Mouse (Mus musculus): ENCODE measurements around the gene Phtf2. TPM values are rescaled to one million over a fixed set of nuclear protein-coding genes. Genes with fewer than 3 reads are reported as not detected.

The Phtf2 gene
- polyA plus RNA-seq, 1 experiment: 2.3 TPM

- TF ChIP-seq CTCF (IDR thresholded peaks at IDR 0.05; ENCODE audit: extremely low read depth, insufficient read depth, insufficient read length, insufficient replicate concordance) (no peak), POLR2A (IDR thresholded peaks at IDR 0.05; ENCODE audit: low read depth, low read length) (no peak)
- no peak for DNase-seq (ENCODE audit: low read depth in 1 of 2, low spot score in 2 of 2)
- no peak overlapping the region for H3K4me3 ChIP-seq (ENCODE audit: extremely low read depth, insufficient read depth, insufficient read length)
- no peaks in the 10 kb centered on the region for H3K4me1 ChIP-seq (ENCODE audit: control insufficient read depth, insufficient read depth, insufficient read length)
- WGBS: 85% methylated on average over 5 of the region's 5 CpGs
- no peaks in the 10 kb centered on the region for H3K27me3 ChIP-seq (ENCODE audit: control insufficient read depth, insufficient read depth, low read length)
- H3K36me3 ChIP-seq (ENCODE audit: control insufficient read depth, insufficient read depth, low read length): no peaks in the 10 kb centered on the region
- H3K27ac ChIP-seq (ENCODE audit: insufficient read depth, low read length): no peak overlapping the region
Observed at GRCm38 (mm10) chr5:20753963-20754362, 128.0 kb downstream of the Phtf2 start.

- WGBS: 85% methylated on average over 2 of the region's 2 CpGs
- no peak for DNase-seq (ENCODE audit: low read depth in 1 of 2, low spot score in 2 of 2)
- H3K4me1 ChIP-seq (ENCODE audit: control insufficient read depth, insufficient read depth, insufficient read length): no peaks in the 10 kb centered on the region
- no peak overlapping the region for H3K4me3 ChIP-seq (ENCODE audit: extremely low read depth, insufficient read depth, insufficient read length)
- TF ChIP-seq CTCF (IDR thresholded peaks at IDR 0.05; ENCODE audit: extremely low read depth, insufficient read depth, insufficient read length, insufficient replicate concordance) (no peak), POLR2A (IDR thresholded peaks at IDR 0.05; ENCODE audit: low read depth, low read length) (no peak)
- no peaks in the 10 kb centered on the region for H3K36me3 ChIP-seq (ENCODE audit: control insufficient read depth, insufficient read depth, low read length)
- H3K27me3 ChIP-seq (ENCODE audit: control insufficient read depth, insufficient read depth, low read length): no peaks in the 10 kb centered on the region
- no peak overlapping the region for H3K27ac ChIP-seq (ENCODE audit: insufficient read depth, low read length)
Observed at GRCm38 (mm10) chr5:20753096-20753495, 128.8 kb downstream of the Phtf2 start.

GRCm38 (mm10) chr5:20751696-20752095 lies 130.2 kb downstream of the Phtf2 start:
- 92% methylated on average over 7 of the region's 7 CpGs for WGBS
- H3K4me3 ChIP-seq (ENCODE audit: extremely low read depth, insufficient read depth, insufficient read length): no peak overlapping the region
- H3K27me3 ChIP-seq (ENCODE audit: control insufficient read depth, insufficient read depth, low read length): no peaks in the 10 kb centered on the region
- TF ChIP-seq POLR2A (IDR thresholded peaks at IDR 0.05; ENCODE audit: low read depth, low read length) (no peak), CTCF (IDR thresholded peaks at IDR 0.05; ENCODE audit: extremely low read depth, insufficient read depth, insufficient read length, insufficient replicate concordance) (no peak)
- no peaks in the 10 kb centered on the region for H3K4me1 ChIP-seq (ENCODE audit: control insufficient read depth, insufficient read depth, insufficient read length)
- H3K27ac ChIP-seq (ENCODE audit: insufficient read depth, low read length): no peak overlapping the region
- no peaks in the 10 kb centered on the region for H3K36me3 ChIP-seq (ENCODE audit: control insufficient read depth, insufficient read depth, low read length)
- DNase-seq (ENCODE audit: low read depth in 1 of 2, low spot score in 2 of 2): no peak

- Histone ChIP-seq H3K27me3 (ENCODE audit: control insufficient read depth, insufficient read depth, low read length) (no peaks in the 10 kb centered on the region), H3K36me3 (ENCODE audit: control insufficient read depth, insufficient read depth, low read length) (no peaks in the 10 kb centered on the region), H3K4me3 (ENCODE audit: extremely low read depth, insufficient read depth, insufficient read length) (no peak overlapping the region), H3K27ac (ENCODE audit: insufficient read depth, low read length) (no peak overlapping the region), H3K4me1 (ENCODE audit: control insufficient read depth, insufficient read depth, insufficient read length) (no peaks in the 10 kb centered on the region)
- DNase-seq (ENCODE audit: low read depth in 1 of 2, low spot score in 2 of 2): no peak
- WGBS: 89% methylated on average over 7 of the region's 7 CpGs
- TF ChIP-seq POLR2A (IDR thresholded peaks at IDR 0.05; ENCODE audit: low read depth, low read length): no peak
- TF ChIP-seq CTCF (IDR thresholded peaks at IDR 0.05; ENCODE audit: extremely low read depth, insufficient read depth, insufficient read length, insufficient replicate concordance): no peak
Observed at GRCm38 (mm10) chr5:20751000-20751399, 130.9 kb downstream of the Phtf2 start.

GRCm38 (mm10) chr5:20749535-20749934 lies 132.4 kb downstream of the Phtf2 start:
- DNase-seq (ENCODE audit: low read depth in 1 of 2, low spot score in 2 of 2): no peak
- WGBS: 7% methylated on average over 3 of the region's 3 CpGs
- Histone ChIP-seq H3K4me1 (ENCODE audit: control insufficient read depth, insufficient read depth, insufficient read length) (no peaks in the 10 kb centered on the region), H3K36me3 (ENCODE audit: control insufficient read depth, insufficient read depth, low read length) (no peaks in the 10 kb centered on the region), H3K27ac (ENCODE audit: insufficient read depth, low read length) (no peak overlapping the region), H3K27me3 (ENCODE audit: control insufficient read depth, insufficient read depth, low read length) (no peaks in the 10 kb centered on the region), H3K4me3 (ENCODE audit: extremely low read depth, insufficient read depth, insufficient read length) (no peak overlapping the region)
- TF ChIP-seq POLR2A (IDR thresholded peaks at IDR 0.05; ENCODE audit: low read depth, low read length) (no peak), CTCF (IDR thresholded peaks at IDR 0.05; ENCODE audit: extremely low read depth, insufficient read depth, insufficient read length, insufficient replicate concordance) (no peak)

- 95% methylated on average over 8 of the region's 8 CpGs for WGBS
Observed at GRCm38 (mm10) chr5:20748856-20749255, 133.1 kb downstream of the Phtf2 start.

GRCm38 (mm10) chr5:20748142-20748541 lies 133.8 kb downstream of the Phtf2 start:
- Histone ChIP-seq H3K36me3 (ENCODE audit: control insufficient read depth, insufficient read depth, low read length) (no peaks in the 10 kb centered on the region), H3K4me1 (ENCODE audit: control insufficient read depth, insufficient read depth, insufficient read length) (no peaks in the 10 kb centered on the region), H3K4me3 (ENCODE audit: extremely low read depth, insufficient read depth, insufficient read length) (no peak overlapping the region), H3K27me3 (ENCODE audit: control insufficient read depth, insufficient read depth, low read length) (no peaks in the 10 kb centered on the region), H3K27ac (ENCODE audit: insufficient read depth, low read length) (no peak overlapping the region)
- 87% methylated on average over 4 of the region's 4 CpGs for WGBS
- TF ChIP-seq CTCF (IDR thresholded peaks at IDR 0.05; ENCODE audit: extremely low read depth, insufficient read depth, insufficient read length, insufficient replicate concordance) (no peak), POLR2A (IDR thresholded peaks at IDR 0.05; ENCODE audit: low read depth, low read length) (no peak)
- DNase-seq (ENCODE audit: low read depth in 1 of 2, low spot score in 2 of 2): no peak

More at GRCm38 (mm10) chr5:20748856-20749255, 133.1 kb downstream of the Phtf2 start:
- no peak for TF ChIP-seq POLR2A (IDR thresholded peaks at IDR 0.05; ENCODE audit: low read depth, low read length)
- Histone ChIP-seq H3K27ac (ENCODE audit: insufficient read depth, low read length) (no peak overlapping the region), H3K27me3 (ENCODE audit: control insufficient read depth, insufficient read depth, low read length) (no peaks in the 10 kb centered on the region), H3K36me3 (ENCODE audit: control insufficient read depth, insufficient read depth, low read length) (no peaks in the 10 kb centered on the region), H3K4me1 (ENCODE audit: control insufficient read depth, insufficient read depth, insufficient read length) (no peaks in the 10 kb centered on the region), H3K4me3 (ENCODE audit: extremely low read depth, insufficient read depth, insufficient read length) (no peak overlapping the region)
- no peak for DNase-seq (ENCODE audit: low read depth in 1 of 2, low spot score in 2 of 2)

Measured in spleen, adult 2 months (tissue).